Mouse (Mus musculus) midbrain, embryonic 16.5 days (tissue): ENCODE data around the gene Ckap2l. TPM values are rescaled to one million over a fixed set of nuclear protein-coding genes. Genes with fewer than 3 reads are reported as not detected.

Experiments used
- ATAC-seq: fragments of 200-750 bp; cut with Nextera tagmentation; 2 replicates; pipeline ENCODE4 v1.8.0; 2017; ENCODE audit warnings: moderate TSS enrichment
- H3K27ac ChIP-seq: fragments of 300-500 bp; sonication (generic); 2 replicates; pipeline ENCODE4 v1.5.1; 2014; ENCODE audit warnings: mild to moderate bottlenecking, low read length, mixed read lengths
- H3K27me3 ChIP-seq: fragments of 300-500 bp; sonication (generic); 2 replicates; pipeline ENCODE4 v1.6.1; 2014; ENCODE audit warnings: low read depth, low read length, mixed read lengths; ENCODE audit not compliant: control insufficient read depth, insufficient read depth
- H3K36me3 ChIP-seq: fragments of 300-500 bp; sonication (generic); 2 replicates; pipeline ENCODE4 v1.6.1; 2014; ENCODE audit warnings: mild to moderate bottlenecking, low read length, moderate library complexity, mixed read lengths; ENCODE audit not compliant: control insufficient read depth, insufficient read depth
- H3K4me1 ChIP-seq: fragments of 300-500 bp; sonication (generic); 2 replicates; pipeline ENCODE4 v1.6.1; 2014; ENCODE audit warnings: mild to moderate bottlenecking, low read length, mixed read lengths; ENCODE audit not compliant: control insufficient read depth, insufficient read depth
- H3K4me2 ChIP-seq: fragments of 300-500 bp; sonication (generic); 2 replicates; pipeline ENCODE4 v1.6.1; 2014; ENCODE audit warnings: mild to moderate bottlenecking, low read length, mixed read lengths
- H3K4me3 ChIP-seq: fragments of 300-500 bp; sonication (generic); 2 replicates; pipeline ENCODE4 v1.5.1; 2014; ENCODE audit warnings: low read depth, mild to moderate bottlenecking, low read length, moderate library complexity, mixed read lengths
- H3K9ac ChIP-seq: fragments of 300-500 bp; sonication (generic); 2 replicates; pipeline ENCODE4 v1.6.1; 2014; ENCODE audit warnings: low read depth, low read length, mixed read lengths
- H3K9me3 ChIP-seq: fragments of 300-500 bp; sonication (generic); replicated peaks from 2 replicates; pipeline ENCODE4 v1.6.1; 2014; ENCODE audit warnings: mild to moderate bottlenecking, low read length, mixed read lengths; ENCODE audit not compliant: control insufficient read depth, poor library complexity, severe bottlenecking
- WGBS: fragments of 180-500 bp; shearing (Covaris S2); extraction: QIAGEN DNeasy Blood & Tissue Kit; methylation state at CpG from one replicate; pipeline ENCODE4 v1.1.7; 2014; 5-methylcytosine and 5-hydroxymethylcytosine counted together
- polyA plus RNA-seq: library from polyadenylated mRNA; unstranded; fragments of >200 nt; fragmentation: Nextera tagmentation; extraction: Ambion mirVana; gene quantifications from 2 replicates; pipeline ENCODE4 v1.2.1, GENCODE M21; 2015

Gene Ckap2l
- 6.5 and 7.9 TPM in 2 replicates for polyA plus RNA-seq

GRCm38 (mm10) chr2:129296671-129297588 lies at the start of gene Ckap2l:
Ckap2l (minus strand) TSS chr2:129297212.
- peak within 1 kb of the TSS; percentile 69 for H3K4me3 ChIP-seq
- H3K36me3 ChIP-seq, result no peaks in the 10 kb centered on the region
- peaks cover 5% of the 10 kb centered on the region; the same call in 1 of the 2 replicates for H3K4me1 ChIP-seq
- no peaks in the 10 kb centered on the region for H3K27me3 ChIP-seq
- WGBS, result under 1% methylated on average over 50 of the region's 50 CpGs
- peak within 1 kb of the TSS; percentile 99 for H3K27ac ChIP-seq
- H3K9me3 ChIP-seq, result no peaks in the 10 kb centered on the region
- peak within 1 kb of the TSS; percentile 84 for H3K4me2 ChIP-seq
- peak within 1 kb of the TSS; percentile 91 for H3K9ac ChIP-seq
- peak; percentile 100 for ATAC-seq

- H3K4me3 ChIP-seq, result no peak overlapping the region
- no peak for ATAC-seq
- H3K27ac ChIP-seq, result no peak overlapping the region
- WGBS, result 82% methylated on average over 6 of the region's 6 CpGs
- H3K36me3 ChIP-seq, result no peaks in the 10 kb centered on the region
- H3K4me1 ChIP-seq, result no peaks in the 10 kb centered on the region
- H3K4me2 ChIP-seq, result no peak overlapping the region
- no peaks in the 10 kb centered on the region for H3K9me3 ChIP-seq
- H3K9ac ChIP-seq, result no peak overlapping the region
- no peaks in the 10 kb centered on the region for H3K27me3 ChIP-seq
Observed at GRCm38 (mm10) chr2:129338138-129338621, 41.2 kb upstream of the Ckap2l start.

- H3K4me3 ChIP-seq, result no peak overlapping the region
- no peaks in the 10 kb centered on the region for H3K27me3 ChIP-seq
- H3K27ac ChIP-seq, result no peak overlapping the region
- no peak overlapping the region for H3K4me2 ChIP-seq
- no peaks in the 10 kb centered on the region for H3K9me3 ChIP-seq
- no peak for ATAC-seq
- WGBS, result 58% methylated on average over 4 of the region's 4 CpGs
- no peaks in the 10 kb centered on the region for H3K36me3 ChIP-seq
- no peak overlapping the region for H3K9ac ChIP-seq
- no peaks in the 10 kb centered on the region for H3K4me1 ChIP-seq
Observed at GRCm38 (mm10) chr2:129333471-129333870, 36.5 kb upstream of the Ckap2l start.

- no peak overlapping the region for H3K4me2 ChIP-seq
- no peak overlapping the region for H3K27ac ChIP-seq
- ATAC-seq, result no peak
- no peak overlapping the region for H3K4me3 ChIP-seq
- no peaks in the 10 kb centered on the region for H3K4me1 ChIP-seq
- no peak overlapping the region for H3K9ac ChIP-seq
- no peaks in the 10 kb centered on the region for H3K9me3 ChIP-seq
- 87% methylated on average over 13 of the region's 13 CpGs for WGBS
- H3K27me3 ChIP-seq, result no peaks in the 10 kb centered on the region
- H3K36me3 ChIP-seq, result no peaks in the 10 kb centered on the region
Observed at GRCm38 (mm10) chr2:129330540-129330939, 33.5 kb upstream of the Ckap2l start.

- no peaks in the 10 kb centered on the region for H3K4me1 ChIP-seq
- no peaks in the 10 kb centered on the region for H3K36me3 ChIP-seq
- no peak overlapping the region for H3K4me2 ChIP-seq
- ATAC-seq, result no peak
- no peaks in the 10 kb centered on the region for H3K9me3 ChIP-seq
- no peak overlapping the region for H3K9ac ChIP-seq
- H3K27ac ChIP-seq, result no peak overlapping the region
- no peak overlapping the region for H3K4me3 ChIP-seq
- no peaks in the 10 kb centered on the region for H3K27me3 ChIP-seq
- WGBS, result 72% methylated on average over 7 of the region's 7 CpGs
Observed at GRCm38 (mm10) chr2:129330024-129330423, 33.0 kb upstream of the Ckap2l start.

GRCm38 (mm10) chr2:129328238-129328637 lies 31.2 kb upstream of the Ckap2l start:
- no peaks in the 10 kb centered on the region for H3K9me3 ChIP-seq
- no peaks in the 10 kb centered on the region for H3K36me3 ChIP-seq
- H3K4me3 ChIP-seq, result no peak overlapping the region
- no peak overlapping the region for H3K27ac ChIP-seq
- no peaks in the 10 kb centered on the region for H3K27me3 ChIP-seq
- H3K4me1 ChIP-seq, result no peaks in the 10 kb centered on the region
- 79% methylated on average over 4 of the region's 4 CpGs for WGBS
- no peak for ATAC-seq
- H3K9ac ChIP-seq, result no peak overlapping the region
- no peak overlapping the region for H3K4me2 ChIP-seq

- no peak for ATAC-seq
- Histone ChIP-seq H3K9me3 (no peaks in the 10 kb centered on the region), H3K4me1 (no peaks in the 10 kb centered on the region), H3K27ac (no peak overlapping the region), H3K4me2 (no peak overlapping the region), H3K9ac (no peak overlapping the region), H3K27me3 (no peaks in the 10 kb centered on the region), H3K36me3 (no peaks in the 10 kb centered on the region), H3K4me3 (no peak overlapping the region)
- WGBS, result 82% methylated on average over 3 of the region's 3 CpGs
Observed at GRCm38 (mm10) chr2:129324216-129324615, 27.2 kb upstream of the Ckap2l start.

GRCm38 (mm10) chr2:129322117-129322635 lies 25.2 kb upstream of the Ckap2l start:
- Histone ChIP-seq H3K4me3 (no peak overlapping the region), H3K36me3 (no peaks in the 10 kb centered on the region), H3K9me3 (no peaks in the 10 kb centered on the region), H3K9ac (no peak overlapping the region), H3K4me1 (no peaks in the 10 kb centered on the region), H3K27ac (no peak overlapping the region), H3K27me3 (no peaks in the 10 kb centered on the region), H3K4me2 (no peak overlapping the region)
- ATAC-seq, result no peak
- 68% methylated on average over 1 of the region's 1 CpGs for WGBS

- Histone ChIP-seq H3K4me1 (no peaks in the 10 kb centered on the region), H3K4me3 (no peak overlapping the region), H3K27me3 (no peaks in the 10 kb centered on the region), H3K36me3 (no peaks in the 10 kb centered on the region), H3K27ac (no peak overlapping the region), H3K4me2 (no peak overlapping the region), H3K9me3 (no peaks in the 10 kb centered on the region), H3K9ac (no peak overlapping the region)
- no peak for ATAC-seq
- 86% methylated on average over 8 of the region's 8 CpGs for WGBS
Observed at GRCm38 (mm10) chr2:129320033-129320605, 23.1 kb upstream of the Ckap2l start.
